Mouse (Mus musculus): ENCODE measurements around the gene Ctnnal1. TPM values are rescaled to one million over a fixed set of nuclear protein-coding genes. Genes with fewer than 3 reads are reported as not detected.
A peak's percentile ranks its signal among the peaks of the same experiment; 100 is the strongest.
"Not testable (repeated sequence)": the region's sequence is repeated elsewhere in the genome, so short reads cannot be mapped to it uniquely, and the experiment has no call there.

Ctnnal1 gene
- polyA plus RNA-seq, 1 experiment from 2014 or later = 39.5 TPM

DNA sequence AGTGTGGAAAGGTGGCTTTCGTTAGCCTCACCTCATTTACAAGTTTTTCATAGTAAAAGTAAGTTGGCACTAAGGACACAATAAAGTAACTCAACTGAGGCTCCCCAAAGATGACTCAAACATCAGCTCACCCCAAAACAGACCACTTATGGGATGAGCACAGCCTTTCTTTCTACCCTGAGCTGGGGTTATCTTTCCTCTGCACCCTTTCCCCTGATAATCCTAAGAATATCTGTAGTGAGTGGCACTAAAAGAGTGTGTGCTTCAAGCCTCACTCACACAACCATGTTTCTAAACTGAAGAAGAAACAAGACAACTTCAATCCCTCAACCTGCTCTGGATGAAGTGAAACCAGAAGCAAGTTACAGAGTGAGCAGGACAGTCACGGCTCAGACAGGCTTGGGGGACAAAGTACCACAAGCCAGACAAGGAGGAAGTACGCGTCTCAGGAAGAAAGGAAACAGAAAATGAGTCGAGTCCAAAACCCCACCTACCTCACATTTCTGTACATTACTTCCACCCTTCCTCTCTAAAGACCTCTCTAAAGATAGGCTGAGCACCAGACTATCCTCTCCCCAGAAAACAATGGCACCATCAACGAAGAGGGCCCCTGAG lies 27.6 kb upstream of the Ctnnal1 start:
- peaks cover 70% of the 10 kb centered on the region for H3K36me3 ChIP-seq
- 89% methylated on average over 6 of the region's 6 CpGs for WGBS
- H3K27me3 ChIP-seq = no peaks in the 10 kb centered on the region
- no peaks in the 10 kb centered on the region for H3K4me1 ChIP-seq
- no peak overlapping the region for H3K4me3 ChIP-seq (replicated peaks)
- no peak for ATAC-seq (replicated peaks; ENCODE audit: low FRiP score)
- H3K4me2 ChIP-seq = no peak overlapping the region
- no peaks in the 10 kb centered on the region for H3K9me3 ChIP-seq (replicated peaks)
- H3K9ac ChIP-seq = no peak overlapping the region
- no peak overlapping the region for H3K27ac ChIP-seq

DNA sequence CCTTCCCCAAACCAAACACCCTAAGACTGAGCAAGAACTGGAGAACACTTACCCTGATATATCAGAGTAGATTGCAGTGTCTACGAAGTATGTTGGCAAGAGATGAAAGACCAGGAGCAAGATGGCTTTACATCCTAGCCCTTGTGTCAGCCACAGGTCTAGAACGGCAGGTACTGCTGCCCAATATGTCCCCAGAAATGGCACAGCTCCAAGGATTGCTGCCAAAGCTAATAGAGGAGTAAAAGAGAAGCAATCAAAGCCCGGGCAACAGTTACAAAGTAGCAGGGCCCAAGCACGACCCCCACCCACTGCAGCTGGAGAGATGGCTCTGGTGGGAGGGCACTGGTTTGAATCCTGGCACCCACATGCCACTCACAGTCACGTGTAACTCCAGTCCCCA lies 23.5 kb upstream of the Ctnnal1 start:
- Histone ChIP-seq H3K36me3 (peaks cover 75% of the 10 kb centered on the region), H3K27me3 (no peaks in the 10 kb centered on the region), H3K4me3 (replicated peaks) (no peak overlapping the region), H3K27ac (no peak overlapping the region), H3K9ac (no peak overlapping the region), H3K4me1 (no peaks in the 10 kb centered on the region), H3K4me2 (no peak overlapping the region), H3K9me3 (replicated peaks) (no peaks in the 10 kb centered on the region)
- ATAC-seq (replicated peaks; ENCODE audit: low FRiP score) = no peak
- WGBS = 81% methylated on average over 5 of the region's 5 CpGs

DNA sequence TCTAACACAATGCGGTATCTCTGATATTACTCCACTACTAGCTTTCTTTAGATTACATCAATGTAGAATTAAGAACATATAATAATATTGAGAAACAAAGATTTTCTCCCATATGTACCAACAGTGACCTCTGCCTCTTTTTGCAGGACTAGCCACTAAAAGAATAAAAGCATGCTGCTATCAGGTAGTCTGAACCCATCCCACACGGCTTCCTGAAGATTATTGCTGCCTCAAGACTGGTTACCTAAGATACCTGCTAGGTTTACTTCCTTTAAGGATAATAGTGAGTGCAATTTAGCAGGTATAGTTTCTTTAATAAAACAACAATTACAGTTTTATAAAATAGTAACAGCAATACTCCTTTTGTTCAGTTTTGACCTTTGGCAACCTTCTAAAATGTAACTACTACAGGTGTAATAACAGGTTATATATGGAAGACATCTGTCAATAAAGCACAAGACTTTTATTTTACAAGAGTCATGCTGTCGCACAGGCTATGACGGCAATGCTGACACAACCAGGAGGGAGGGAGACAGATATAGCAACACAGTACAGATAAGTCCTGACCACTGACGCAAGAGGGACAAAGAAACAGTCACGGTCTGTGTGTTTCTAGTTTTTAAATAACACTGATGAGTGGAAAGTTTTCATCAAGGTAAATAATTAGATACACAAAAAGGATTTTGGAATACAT lies 21.4 kb upstream of the Ctnnal1 start:
- 92% methylated on average over 6 of the region's 6 CpGs for WGBS
- Histone ChIP-seq H3K4me1 (no peaks in the 10 kb centered on the region), H3K27me3 (no peaks in the 10 kb centered on the region), H3K36me3 (peaks cover 88% of the 10 kb centered on the region), H3K4me3 (replicated peaks) (no peak overlapping the region), H3K27ac (no peak overlapping the region), H3K9me3 (replicated peaks) (no peaks in the 10 kb centered on the region), H3K9ac (no peak overlapping the region), H3K4me2 (no peak overlapping the region)
- no peak for ATAC-seq (replicated peaks; ENCODE audit: low FRiP score)

DNA sequence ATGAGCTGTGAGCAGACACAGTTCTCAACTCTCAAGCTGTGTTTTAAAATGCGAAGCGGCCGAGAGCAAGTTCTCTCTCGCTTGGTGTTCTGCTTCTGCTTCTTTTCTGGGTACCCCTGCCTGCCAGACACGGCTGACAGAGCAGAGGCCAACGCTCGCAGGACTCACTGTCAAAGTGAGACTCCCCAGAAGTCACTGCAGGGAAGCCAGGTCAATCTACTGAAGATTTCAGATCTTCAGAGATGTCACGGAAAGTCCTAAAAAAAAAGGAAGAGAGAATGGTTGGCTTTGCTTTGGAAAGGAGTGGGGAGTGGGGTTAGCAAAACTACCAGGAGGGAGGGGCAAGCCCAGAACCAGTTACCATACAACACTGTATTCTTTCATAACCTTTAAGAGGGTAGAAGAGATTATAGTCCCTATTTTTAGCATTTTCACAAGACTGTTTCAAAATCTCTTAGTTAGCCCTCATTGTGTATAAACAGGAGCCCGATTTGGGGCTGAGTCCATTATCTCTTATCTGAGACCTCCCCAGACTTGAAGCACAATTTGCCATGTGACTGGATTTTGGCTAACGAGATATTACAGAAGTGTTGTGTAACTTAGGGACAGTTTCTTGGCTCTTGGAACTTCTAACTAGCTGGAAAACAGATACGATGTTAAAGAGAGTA lies 15.2 kb upstream of the Ctnnal1 start:
- no peaks in the 10 kb centered on the region for H3K4me1 ChIP-seq
- WGBS = 79% methylated on average over 11 of the region's 11 CpGs
- no peak overlapping the region for H3K4me3 ChIP-seq (replicated peaks)
- peaks cover 73% of the 10 kb centered on the region for H3K36me3 ChIP-seq
- H3K4me2 ChIP-seq = no peak overlapping the region
- ATAC-seq (replicated peaks; ENCODE audit: low FRiP score) = no peak
- H3K9me3 ChIP-seq (replicated peaks) = no peaks in the 10 kb centered on the region
- no peak overlapping the region for H3K9ac ChIP-seq
- H3K27me3 ChIP-seq = no peaks in the 10 kb centered on the region
- no peak overlapping the region for H3K27ac ChIP-seq

DNA sequence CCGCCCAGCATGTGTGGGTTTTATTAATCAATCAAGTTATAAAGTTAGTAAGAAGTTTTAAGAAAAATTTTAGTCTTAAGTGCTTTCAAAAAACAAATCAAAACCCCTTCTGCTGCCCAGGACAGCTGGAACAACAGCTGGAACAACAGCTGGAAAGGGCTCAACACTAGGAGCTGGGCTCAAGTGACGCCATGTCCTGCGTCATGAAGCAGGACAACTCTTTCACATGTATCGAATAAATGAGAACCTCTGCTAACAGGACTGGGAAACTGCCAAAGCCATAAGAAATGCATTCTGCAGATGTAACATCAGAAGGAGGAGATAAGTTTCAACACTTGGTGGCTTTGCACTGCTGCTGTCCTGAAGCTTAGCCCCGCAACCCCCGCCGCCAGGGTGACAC lies 14.0 kb upstream of the Ctnnal1 start:
- Histone ChIP-seq H3K9ac (no peak overlapping the region), H3K27ac (no peak overlapping the region), H3K9me3 (replicated peaks) (no peaks in the 10 kb centered on the region), H3K36me3 (peaks cover 71% of the 10 kb centered on the region), H3K4me3 (replicated peaks) (no peak overlapping the region), H3K4me2 (no peak overlapping the region), H3K27me3 (no peaks in the 10 kb centered on the region), H3K4me1 (no peaks in the 10 kb centered on the region)
- ATAC-seq (replicated peaks; ENCODE audit: low FRiP score) = no peak
- WGBS = 91% methylated on average over 7 of the region's 7 CpGs

GRCm38 (mm10) chr4:56870541-56870940 lies 5.6 kb upstream of the Ctnnal1 start:
- not testable (repeated sequence) for H3K4me2 ChIP-seq; H3K9me3 ChIP-seq (replicated peaks); ATAC-seq (replicated peaks; ENCODE audit: low FRiP score); H3K4me3 ChIP-seq (replicated peaks); H3K9ac ChIP-seq; H3K27me3 ChIP-seq; H3K27ac ChIP-seq
- peaks cover 34% of the 10 kb centered on the region for H3K36me3 ChIP-seq
- H3K4me1 ChIP-seq = peaks cover 23% of the 10 kb centered on the region
- 92% methylated on average over 11 of the region's 11 CpGs for WGBS

DNA sequence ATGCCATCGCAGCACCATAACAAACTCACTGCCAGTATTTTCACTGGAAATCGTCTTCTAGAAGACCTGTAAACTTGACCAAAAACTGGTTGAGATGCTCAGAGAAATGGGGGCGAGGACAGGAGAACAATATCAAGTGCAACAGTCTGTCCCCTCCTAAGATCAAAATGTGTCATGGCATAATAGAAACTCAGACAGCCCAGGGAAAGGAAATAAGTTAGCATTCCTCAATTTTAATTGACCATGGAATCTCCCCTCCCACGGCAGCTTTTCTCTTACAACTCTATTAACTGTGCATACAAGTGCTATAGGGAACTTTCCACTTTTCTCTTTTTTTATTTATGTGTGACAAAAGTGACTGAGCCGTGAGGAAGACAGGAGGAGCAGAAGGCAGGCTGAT lies 2.8 kb upstream of the Ctnnal1 start:
- Histone ChIP-seq H3K4me2 (peak overlapping the region; percentile 28; the same call in 1 of the 2 replicates), H3K4me3 (replicated peaks) (no peak overlapping the region), H3K27ac (peak overlapping the region; percentile 87), H3K9me3 (replicated peaks) (no peaks in the 10 kb centered on the region), H3K4me1 (peaks cover 44% of the 10 kb centered on the region), H3K9ac (no peak overlapping the region), H3K27me3 (no peaks in the 10 kb centered on the region), H3K36me3 (peaks cover 16% of the 10 kb centered on the region)
- WGBS = 46% methylated on average over 5 of the region's 5 CpGs
- no peak for ATAC-seq (replicated peaks; ENCODE audit: low FRiP score)

DNA sequence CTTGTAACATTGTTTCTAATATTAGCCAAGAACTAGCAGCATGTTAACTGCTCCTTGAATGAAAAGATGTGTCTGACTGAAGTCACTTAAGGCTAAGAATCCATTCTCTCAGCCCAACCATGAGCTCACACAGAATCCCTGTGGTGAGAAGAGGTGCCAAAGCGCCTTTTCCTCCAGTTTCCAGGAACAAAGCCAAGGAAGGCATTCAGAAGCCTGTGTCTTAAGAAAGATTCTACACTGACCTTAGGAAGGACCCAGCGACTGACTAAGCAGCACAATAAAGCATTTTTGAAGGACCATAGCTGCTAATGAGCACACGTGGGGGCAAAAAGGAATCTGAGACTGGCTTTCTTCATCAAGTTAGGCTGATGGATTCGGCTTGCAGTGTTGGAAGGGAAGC lies 983 bp upstream of the Ctnnal1 start:
- no peak overlapping the region for H3K4me2 ChIP-seq
- H3K4me3 ChIP-seq (replicated peaks) = no peak overlapping the region
- no peak overlapping the region for H3K9ac ChIP-seq
- no peaks in the 10 kb centered on the region for H3K9me3 ChIP-seq (replicated peaks)
- H3K27me3 ChIP-seq = no peaks in the 10 kb centered on the region
- H3K27ac ChIP-seq = no peak overlapping the region
- peaks cover 5% of the 10 kb centered on the region for H3K36me3 ChIP-seq
- no peak for ATAC-seq (replicated peaks; ENCODE audit: low FRiP score)
- peaks cover 44% of the 10 kb centered on the region for H3K4me1 ChIP-seq
- 54% methylated on average over 4 of the region's 4 CpGs for whole genome bisulfite sequencing

DNA sequence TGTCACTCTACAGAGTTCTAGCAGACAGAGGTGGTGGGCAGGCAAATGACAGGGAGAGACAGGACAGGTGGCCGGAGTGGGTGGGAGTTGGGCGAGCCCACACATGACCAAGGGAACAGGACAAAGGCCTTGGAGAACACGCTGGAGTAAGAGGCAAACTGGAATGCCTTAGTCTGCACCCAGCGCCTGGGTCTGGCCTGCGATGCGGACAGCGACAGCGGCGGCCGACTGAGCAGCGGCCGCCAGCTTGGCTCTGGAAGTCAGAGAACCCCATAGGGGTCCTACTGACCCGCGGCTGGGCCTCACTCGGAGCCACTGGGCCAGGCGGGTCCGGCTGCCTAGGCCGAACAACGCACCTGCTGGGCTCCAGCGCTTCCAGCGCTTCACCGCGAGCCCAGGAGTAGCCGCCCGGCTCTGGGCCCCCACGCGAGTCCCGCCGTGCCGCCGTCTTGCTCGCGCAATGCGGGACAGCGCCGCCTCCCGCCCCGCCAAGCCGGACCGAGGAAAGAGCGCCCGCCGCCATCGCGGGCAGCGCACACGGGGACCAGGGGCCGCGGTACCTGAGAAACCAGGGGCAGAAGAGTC lies 479 bp downstream of the Ctnnal1 start:
- H3K9me3 ChIP-seq (replicated peaks) = no peaks in the 10 kb centered on the region
- peak overlapping the region; percentile 93 for H3K4me2 ChIP-seq
- H3K4me1 ChIP-seq = peaks cover 44% of the 10 kb centered on the region
- H3K27me3 ChIP-seq = no peaks in the 10 kb centered on the region
- H3K4me3 ChIP-seq (replicated peaks) = peak overlapping the region; percentile 87
- H3K27ac ChIP-seq = peak overlapping the region; percentile 93
- WGBS = under 1% methylated on average over 49 of the region's 49 CpGs
- H3K9ac ChIP-seq = peak overlapping the region; percentile 75
- ATAC-seq (replicated peaks; ENCODE audit: low FRiP score) = peak; percentile 68
- no peaks in the 10 kb centered on the region for H3K36me3 ChIP-seq

DNA sequence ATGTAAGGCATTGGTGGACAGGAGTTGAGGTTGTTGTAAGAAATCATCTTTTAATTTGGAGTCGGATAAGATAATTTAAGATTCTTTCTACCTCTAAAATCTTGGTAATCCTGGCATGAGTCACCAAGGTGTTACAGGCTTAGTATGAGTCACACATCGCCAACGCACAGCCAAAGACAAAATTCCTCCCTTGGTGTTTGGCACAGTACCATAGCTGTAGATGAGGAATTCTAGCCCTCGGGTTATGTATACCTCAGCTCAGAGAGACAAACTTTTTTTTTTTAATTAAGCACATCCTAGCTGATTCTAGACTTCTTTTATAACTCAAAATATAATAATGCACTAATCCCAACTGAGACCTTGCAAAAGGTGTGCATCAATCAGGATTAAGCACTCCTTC lies 972 bp downstream of the Ctnnal1 start:
- H3K36me3 ChIP-seq = no peaks in the 10 kb centered on the region
- no peak for ATAC-seq (replicated peaks; ENCODE audit: low FRiP score)
- H3K9me3 ChIP-seq (replicated peaks) = no peaks in the 10 kb centered on the region
- H3K9ac ChIP-seq = peak overlapping the region; percentile 75
- H3K4me3 ChIP-seq (replicated peaks) = peak overlapping the region; percentile 87
- no peaks in the 10 kb centered on the region for H3K27me3 ChIP-seq
- WGBS = 50% methylated on average over 4 of the region's 4 CpGs
- peak overlapping the region; percentile 93; the same call in 1 of the 2 replicates for H3K27ac ChIP-seq
- H3K4me1 ChIP-seq = peaks cover 41% of the 10 kb centered on the region
- peak overlapping the region; percentile 93 for H3K4me2 ChIP-seq

DNA sequence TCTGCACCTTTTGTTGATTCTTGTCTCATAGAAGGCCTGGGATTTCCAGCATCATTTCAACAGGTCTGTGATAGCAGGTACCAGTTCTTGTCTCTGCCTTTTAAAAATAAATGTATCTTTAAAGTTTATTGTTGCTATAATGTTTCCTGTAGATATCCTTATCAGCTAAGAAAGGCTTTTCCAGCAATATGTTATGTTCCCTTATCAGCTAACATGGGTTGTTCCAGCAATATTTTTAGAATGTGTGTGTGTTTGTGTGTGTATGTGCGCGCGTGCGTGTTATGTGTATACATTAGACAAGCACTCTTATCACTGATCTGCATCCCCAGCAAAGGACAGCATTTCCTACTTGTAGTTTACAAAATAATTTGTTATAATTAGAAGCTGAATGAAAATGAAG lies 3.4 kb downstream of the Ctnnal1 start:
- WGBS = 91% methylated on average over 4 of the region's 4 CpGs
- no peak overlapping the region for H3K4me3 ChIP-seq (replicated peaks)
- peaks cover 26% of the 10 kb centered on the region for H3K4me1 ChIP-seq
- no peaks in the 10 kb centered on the region for H3K36me3 ChIP-seq
- no peaks in the 10 kb centered on the region for H3K9me3 ChIP-seq (replicated peaks)
- H3K27me3 ChIP-seq = no peaks in the 10 kb centered on the region
- no peak overlapping the region for H3K27ac ChIP-seq
- no peak for ATAC-seq (replicated peaks; ENCODE audit: low FRiP score)
- H3K4me2 ChIP-seq = no peak overlapping the region
- H3K9ac ChIP-seq = no peak overlapping the region

DNA sequence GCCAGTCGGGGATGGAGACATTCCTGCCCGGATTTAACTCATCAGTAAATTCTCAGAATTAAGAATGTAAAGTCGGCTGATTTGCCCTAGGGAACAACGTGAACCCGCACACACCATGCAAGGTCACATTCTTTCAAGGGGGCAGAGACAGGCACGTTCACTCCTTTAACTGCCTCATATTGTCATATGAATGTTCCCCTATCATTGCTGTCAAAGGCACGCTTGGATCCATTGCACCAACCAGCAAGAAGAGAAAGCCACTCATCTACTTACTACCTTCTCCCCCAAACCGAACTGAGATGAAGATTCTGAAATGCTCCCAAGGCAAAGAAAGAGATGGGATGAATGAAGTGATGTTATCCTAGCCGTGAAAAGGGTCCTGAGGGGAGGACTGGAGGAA lies 6.3 kb downstream of the Ctnnal1 start:
- H3K4me1 ChIP-seq = peaks cover 11% of the 10 kb centered on the region
- 73% methylated on average over 9 of the region's 9 CpGs for WGBS
- no peak overlapping the region for H3K4me2 ChIP-seq
- no peaks in the 10 kb centered on the region for H3K9me3 ChIP-seq (replicated peaks)
- H3K9ac ChIP-seq = no peak overlapping the region
- no peak overlapping the region for H3K4me3 ChIP-seq (replicated peaks)
- no peaks in the 10 kb centered on the region for H3K27me3 ChIP-seq
- H3K36me3 ChIP-seq = no peaks in the 10 kb centered on the region
- no peak overlapping the region for H3K27ac ChIP-seq
- ATAC-seq (replicated peaks; ENCODE audit: low FRiP score) = no peak

All from kidney, embryonic 15.5 days (tissue).